Mouse (Mus musculus): ENCODE data around the gene Map3k7cl. TPM values are rescaled to one million over a fixed set of nuclear protein-coding genes. Genes with fewer than 3 reads are reported as not detected.

Gene Map3k7cl
- polyA plus RNA-seq, 1 experiment from 2014 or later = 0.77 TPM

- DNase-seq (ENCODE audit: low spot score) = no peak
These were observed 32.6 kb downstream of the Map3k7cl start for GRCm38 (mm10) chr16:87585548-87586262.

- no peak for DNase-seq (ENCODE audit: low spot score)
These were observed 34.7 kb downstream of the Map3k7cl start for GRCm38 (mm10) chr16:87587843-87588242.

GRCm38 (mm10) chr16:87594145-87594544 lies 41.0 kb downstream of the Map3k7cl start:
- no peak for DNase-seq (ENCODE audit: low spot score)

GRCm38 (mm10) chr16:87595149-87595548 lies 42.0 kb downstream of the Map3k7cl start:
- DNase-seq (ENCODE audit: low spot score) = no peak

GRCm38 (mm10) chr16:87602717-87603526 lies 49.8 kb downstream of the Map3k7cl start:
- no peak for DNase-seq (ENCODE audit: low spot score)

GRCm38 (mm10) chr16:87604002-87604401 lies 50.9 kb downstream of the Map3k7cl start:
- DNase-seq (ENCODE audit: low spot score) = no peak

GRCm38 (mm10) chr16:87604883-87605282 lies 51.8 kb downstream of the Map3k7cl start:
- peak; percentile 29 for DNase-seq (ENCODE audit: low spot score)

- DNase-seq (ENCODE audit: low spot score) = no peak
These were observed 54.3 kb downstream of the Map3k7cl start for GRCm38 (mm10) chr16:87607383-87607782.

- DNase-seq (ENCODE audit: low spot score) = no peak
These were observed 54.8 kb downstream of the Map3k7cl start for GRCm38 (mm10) chr16:87607959-87608358.

- no peak for DNase-seq (ENCODE audit: low spot score)
These were observed 57.0 kb downstream of the Map3k7cl start for GRCm38 (mm10) chr16:87610142-87610541.

- DNase-seq (ENCODE audit: low spot score) = no peak
These were observed 57.6 kb downstream of the Map3k7cl start for GRCm38 (mm10) chr16:87610556-87611295.

GRCm38 (mm10) chr16:87611420-87611819 lies 58.3 kb downstream of the Map3k7cl start:
- no peak for DNase-seq (ENCODE audit: low spot score)

- no peak for DNase-seq (ENCODE audit: low spot score)
These were observed 59.2 kb downstream of the Map3k7cl start for GRCm38 (mm10) chr16:87612218-87612838.

- DNase-seq (ENCODE audit: low spot score) = no peak
These were observed 64.2 kb downstream of the Map3k7cl start for GRCm38 (mm10) chr16:87617377-87617776.

- DNase-seq (ENCODE audit: low spot score) = no peak
These were observed 68.1 kb downstream of the Map3k7cl start for GRCm38 (mm10) chr16:87621246-87621645.

GRCm38 (mm10) chr16:87623881-87624280 lies 70.8 kb downstream of the Map3k7cl start:
- DNase-seq (ENCODE audit: low spot score) = no peak

GRCm38 (mm10) chr16:87624937-87625336 lies 71.8 kb downstream of the Map3k7cl start:
- DNase-seq (ENCODE audit: low spot score) = no peak

- no peak for DNase-seq (ENCODE audit: low spot score)
These were observed 72.2 kb downstream of the Map3k7cl start for GRCm38 (mm10) chr16:87625341-87625740.

- no peak for DNase-seq (ENCODE audit: low spot score)
These were observed 72.7 kb downstream of the Map3k7cl start for GRCm38 (mm10) chr16:87625816-87626215.

- DNase-seq (ENCODE audit: low spot score) = no peak
These were observed 73.6 kb downstream of the Map3k7cl start for GRCm38 (mm10) chr16:87626696-87627095.

GRCm38 (mm10) chr16:87634709-87635108 lies 81.6 kb downstream of the Map3k7cl start:
- DNase-seq (ENCODE audit: low spot score) = peak; percentile 22
